Comparison of ENCODE assay signal across 9 mouse cellular contexts in genomic region chr19:3623824-3624223, GRCm38 (mm10). TPM values are rescaled to one million over a fixed set of nuclear protein-coding genes. Genes with fewer than 3 reads are reported as not detected.
DNase-seq lines count a peak whose midpoint lies in the region; ATAC-seq lines count a peak whose summit lies in the region.
"Had no signal": no experiment of that assay in that cellular context is flagged by ENCODE, and none has a peak within 500 bp of the region (broad histone marks: within the 10 kb centered on the region; RNA-seq: fewer than 3 reads in every experiment).

No protein-coding gene starts in this region.

- H3K27ac ChIP-seq in hindbrain, embryonic 11.5 days (ENCODE audit: low read depth, low read length) = no peak overlapping the region
- no peak overlapping the region for H3K27ac ChIP-seq in hindbrain, embryonic 16.5 days (ENCODE audit: low read depth, low read length)
- no peak overlapping the region for H3K27ac ChIP-seq in heart, embryonic 16.5 days (ENCODE audit: low read length)
- H3K27ac ChIP-seq in limb, embryonic 10.5 days = no peak overlapping the region
- no peak overlapping the region for H3K27ac ChIP-seq in midbrain, embryonic 14.5 days (replicated peaks; ENCODE audit: low read depth, low read length)
- H3K27ac ChIP-seq: neural tube, embryonic 12.5 days had no signal

- no peaks in the 10 kb centered on the region for H3K4me1 ChIP-seq in hindbrain, embryonic 11.5 days (replicated peaks; ENCODE audit: control insufficient read depth, insufficient read depth, low read length)
- H3K4me1 ChIP-seq in hindbrain, embryonic 16.5 days (ENCODE audit: control insufficient read depth, insufficient read depth, low read depth, low read length) = no peaks in the 10 kb centered on the region
- H3K4me1 ChIP-seq in heart, embryonic 16.5 days (ENCODE audit: control insufficient read depth, insufficient read depth, low read length) = no peaks in the 10 kb centered on the region
- no peaks in the 10 kb centered on the region for H3K4me1 ChIP-seq in limb, embryonic 10.5 days
- H3K4me1 ChIP-seq in midbrain, embryonic 14.5 days (ENCODE audit: control insufficient read depth, insufficient read depth, low read length) = no peaks in the 10 kb centered on the region
- H3K4me1 ChIP-seq: neural tube, embryonic 12.5 days had no signal

- peak; percentile 59 for DNase-seq in hindbrain, embryonic 11.5 days (ENCODE audit: low spot score)
- peak; percentile 67 for DNase-seq in ES-CJ7 (ENCODE audit: low read depth, low spot score)
- DNase-seq in c-Kit-positive CD71-positive TER-119-positive erythroid progenitor cells, embryonic 14.5 days (ENCODE audit: low spot score) = peak; percentile 33
- DNase-seq in limb, embryonic 10.5 days (ENCODE audit: low spot score) = peak; percentile 77
- DNase-seq in midbrain, embryonic 14.5 days = peak; percentile 49
- DNase-seq in frontal cortex, postnatal 10 days (ENCODE audit: low spot score in 2 of 2) = no peak

- ATAC-seq in hindbrain, embryonic 11.5 days (ENCODE audit: low FRiP score) = peak; percentile 66; the same call in 1 of the 2 replicates
- no peak for ATAC-seq in hindbrain, embryonic 16.5 days
- peak; percentile 52; the same call in 1 of the 2 replicates for ATAC-seq in heart, embryonic 16.5 days (replicated peaks; ENCODE audit: extremely low read depth, insufficient read depth, low FRiP score)
- no peak for ATAC-seq in midbrain, embryonic 14.5 days (ENCODE audit: low FRiP score, low TSS enrichment)

- no peak overlapping the region for H3K4me2 ChIP-seq in hindbrain, embryonic 11.5 days (replicated peaks; ENCODE audit: low read depth, low read length)
- H3K4me2 ChIP-seq in hindbrain, embryonic 16.5 days (ENCODE audit: low read length) = no peak overlapping the region
- no peak overlapping the region for H3K4me2 ChIP-seq in heart, embryonic 16.5 days (ENCODE audit: low read depth, low read length)
- H3K4me2 ChIP-seq in midbrain, embryonic 14.5 days (ENCODE audit: low read length) = no peak overlapping the region
- H3K4me2 ChIP-seq: neural tube, embryonic 12.5 days had no signal

- no peaks in the 10 kb centered on the region for H3K9me3 ChIP-seq in hindbrain, embryonic 11.5 days (ENCODE audit: control insufficient read depth, low read length)
- no peaks in the 10 kb centered on the region for H3K9me3 ChIP-seq in hindbrain, embryonic 16.5 days (ENCODE audit: control insufficient read depth, low read length)
- H3K9me3 ChIP-seq in heart, embryonic 16.5 days (replicated peaks; ENCODE audit: control insufficient read depth, low read length) = peaks cover 6% of the 10 kb centered on the region; the same call in 1 of the 2 replicates
- peaks cover 2% of the 10 kb centered on the region; the same call in 1 of the 2 replicates for H3K9me3 ChIP-seq in limb, embryonic 10.5 days (replicated peaks)
- H3K9me3 ChIP-seq in midbrain, embryonic 14.5 days (ENCODE audit: control insufficient read depth, low read length) = no peaks in the 10 kb centered on the region; the same call in 1 of the 2 replicates

- peaks cover 7% of the 10 kb centered on the region; the same call in 1 of the 2 replicates for H3K36me3 ChIP-seq in hindbrain, embryonic 11.5 days (ENCODE audit: control insufficient read depth, insufficient read depth, low read length)
- H3K36me3 ChIP-seq in hindbrain, embryonic 16.5 days (ENCODE audit: control insufficient read depth, insufficient read depth, low read length) = peaks cover 10% of the 10 kb centered on the region
- peaks cover 35% of the 10 kb centered on the region for H3K36me3 ChIP-seq in heart, embryonic 16.5 days (ENCODE audit: control insufficient read depth, insufficient read depth)
- H3K36me3 ChIP-seq in limb, embryonic 10.5 days = peaks cover 99% of the 10 kb centered on the region
- H3K36me3 ChIP-seq in midbrain, embryonic 14.5 days (ENCODE audit: control insufficient read depth, insufficient read depth, low read length) = peaks cover 12% of the 10 kb centered on the region

- H3K9ac ChIP-seq in hindbrain, embryonic 11.5 days (ENCODE audit: low read depth, low read length) = no peak overlapping the region
- H3K9ac ChIP-seq in hindbrain, embryonic 16.5 days (ENCODE audit: low read depth, low read length) = no peak overlapping the region
- H3K9ac ChIP-seq in heart, embryonic 16.5 days (ENCODE audit: low read length) = no peak overlapping the region
- no peak overlapping the region for H3K9ac ChIP-seq in midbrain, embryonic 14.5 days (replicated peaks; ENCODE audit: low read length)
- H3K9ac ChIP-seq: neural tube, embryonic 12.5 days had no signal

- H3K4me3 ChIP-seq in hindbrain, embryonic 11.5 days (ENCODE audit: low read depth, low read length) = no peak overlapping the region
- H3K4me3 ChIP-seq in hindbrain, embryonic 16.5 days (ENCODE audit: low read length) = no peak overlapping the region
- no peak overlapping the region for H3K4me3 ChIP-seq in heart, embryonic 16.5 days (ENCODE audit: low read length)
- no peak overlapping the region for H3K4me3 ChIP-seq in limb, embryonic 10.5 days
- no peak overlapping the region for H3K4me3 ChIP-seq in midbrain, embryonic 14.5 days (replicated peaks; ENCODE audit: low read depth, low read length)
- H3K4me3 ChIP-seq: neural tube, embryonic 12.5 days had no signal

- WGBS in hindbrain, embryonic 11.5 days = 73% methylated on average over 5 of the region's 5 CpGs
- WGBS in hindbrain, embryonic 16.5 days = 68% methylated on average over 5 of the region's 5 CpGs
- WGBS in heart, embryonic 16.5 days = 63% methylated on average over 5 of the region's 5 CpGs
- 70% methylated on average over 5 of the region's 5 CpGs for WGBS in limb, embryonic 10.5 days
- 67% methylated on average over 5 of the region's 5 CpGs for WGBS in midbrain, embryonic 14.5 days

- no peaks in the 10 kb centered on the region for H3K27me3 ChIP-seq in hindbrain, embryonic 11.5 days (ENCODE audit: control insufficient read depth, insufficient read depth, low read length)
- no peaks in the 10 kb centered on the region for H3K27me3 ChIP-seq in hindbrain, embryonic 16.5 days (replicated peaks; ENCODE audit: control insufficient read depth, insufficient read depth, low read length)
- H3K27me3 ChIP-seq in heart, embryonic 16.5 days (ENCODE audit: control insufficient read depth, insufficient read depth, low read length) = no peaks in the 10 kb centered on the region
- H3K27me3 ChIP-seq in limb, embryonic 10.5 days (ENCODE audit: low read depth, poor library complexity, severe bottlenecking) = no peaks in the 10 kb centered on the region
- no peaks in the 10 kb centered on the region for H3K27me3 ChIP-seq in midbrain, embryonic 14.5 days (ENCODE audit: control insufficient read depth, insufficient read depth, low read length)
- H3K27me3 ChIP-seq: neural tube, embryonic 12.5 days had no signal

RNA-seq across cellular contexts. Expression of gene Ppp6r3, which starts 48.3 kb away (rescaled TPM):
- polyA plus RNA-seq in hindbrain, embryonic 11.5 days (2014; fragmentation: Nextera tagmentation; extraction: Ambion mirVana) = 74.8 and 82.5 TPM in 2 replicates
- 49.7 and 56.5 TPM in 2 replicates for polyA plus RNA-seq in hindbrain, embryonic 16.5 days (2015; fragmentation: Nextera tagmentation; extraction: Ambion mirVana)
- 52.1 and 53.3 TPM in 2 replicates for polyA plus RNA-seq in heart, embryonic 16.5 days (2015; fragmentation: Nextera tagmentation; extraction: Ambion mirVana)
- 68.5 and 82.4 TPM in 2 replicates for polyA plus RNA-seq in limb, embryonic 10.5 days (2016; fragmentation: Nextera tagmentation; extraction: Ambion mirVana)
- 56.9 and 74.1 TPM in 2 replicates for polyA plus RNA-seq in midbrain, embryonic 14.5 days (2014; fragmentation: Nextera tagmentation; extraction: Ambion mirVana)

Comparison
In these comparisons a context has a peak if more than half of its experiments do, and no peak if none do; other contexts are left out.
1. ATAC-seq: peak in hindbrain, embryonic 11.5 days (single experiment) and heart, embryonic 16.5 days (single experiment); none in hindbrain, embryonic 16.5 days (single experiment) and midbrain, embryonic 14.5 days (single experiment).
2. DNase-seq: peak in hindbrain, embryonic 11.5 days (single experiment), ES-CJ7 (single experiment), c-Kit-positive CD71-positive TER-119-positive erythroid progenitor cells, embryonic 14.5 days (single experiment), limb, embryonic 10.5 days (single experiment) and midbrain, embryonic 14.5 days (single experiment); none in frontal cortex, postnatal 10 days (0 of 2).